Mouse (Mus musculus): ENCODE results near the gene Ftcd.

DNA sequence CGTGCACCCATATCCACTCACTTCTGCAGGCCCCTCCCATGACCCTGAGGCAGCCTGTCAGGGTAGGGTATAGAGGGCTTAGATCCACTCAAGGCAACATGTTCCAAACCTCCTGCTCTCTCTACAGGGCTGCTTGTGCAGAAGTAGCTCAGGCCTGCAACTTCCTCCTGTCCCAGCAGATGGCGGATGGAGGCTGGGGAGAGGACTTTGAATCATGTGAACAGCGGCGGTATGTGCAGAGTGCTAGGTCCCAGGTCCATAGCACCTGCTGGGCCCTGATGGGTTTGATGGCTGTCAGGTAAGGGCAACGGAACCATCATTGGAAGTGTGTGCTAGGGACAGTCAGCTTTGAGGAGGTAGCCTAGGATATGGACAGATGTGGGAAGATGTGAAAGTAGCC, 25.0 kb upstream of the Ftcd start:
- no peak for TF ChIP-seq POLR2A (IDR thresholded peaks at IDR 0.05; ENCODE audit: low read depth, low read length)
- no peak for TF ChIP-seq CTCF (IDR thresholded peaks at IDR 0.05; ENCODE audit: extremely low read depth, insufficient read depth, insufficient read length, insufficient replicate concordance)

Measured in spleen, adult 2 months (tissue).